Mouse (Mus musculus) MEL (cell line): ENCODE results near the gene Gm21976. TPM values are rescaled to one million over a fixed set of nuclear protein-coding genes. Genes with fewer than 3 reads are reported as not detected.

Source experiments
- DNase-seq: peaks from one replicate; pipeline ENCODE4 v3.0.0; 2011; ENCODE audit warnings: low read depth, low spot score
- H3K27ac ChIP-seq: 2 replicates; pipeline ENCODE4 v1.5.1; 2012; ENCODE audit warnings: low read depth, mild to moderate bottlenecking, control low read depth, low read length, moderate library complexity; ENCODE audit not compliant: control insufficient read depth
- H3K27me3 ChIP-seq, 2 experiments: fragments of 150-350 bp in 1 of 2; sonication (generic) in 1 of 2; 2 replicates each; pipeline ENCODE4 v1.6.1; 2012; ENCODE audit warnings: low read length in 2 of 2, mild to moderate bottlenecking in 2 of 2, improper control_type of control experiment in 1 of 2, moderate library complexity in 1 of 2; ENCODE audit not compliant: insufficient read depth in 2 of 2, control insufficient read depth in 1 of 2
- H3K36me3 ChIP-seq, 2 experiments: 2 replicates each; pipeline ENCODE4 v1.6.1; 2012 to 2014; ENCODE audit warnings: low read length in 2 of 2, improper control_type of control experiment in 1 of 2, inconsistent platforms in 1 of 2, mild to moderate bottlenecking in 1 of 2; ENCODE audit not compliant: insufficient read depth in 2 of 2, control insufficient read depth in 1 of 2
- H3K4me1 ChIP-seq, 2 experiments: fragments of 150-350 bp in 1 of 2; sonication (generic) in 1 of 2; 2 replicates each; pipeline ENCODE4 v1.6.1; 2012; ENCODE audit warnings: low read length in 2 of 2, improper control_type of control experiment in 1 of 2, mild to moderate bottlenecking in 1 of 2; ENCODE audit not compliant: insufficient read depth in 2 of 2, control insufficient read depth in 1 of 2
- H3K4me3 ChIP-seq, 2 experiments: fragments of 150-350 bp in 1 of 2; sonication (generic) in 1 of 2; 2 replicates each; pipeline ENCODE4 v1.5.1; 2012; ENCODE audit warnings: low read depth in 2 of 2, low read length in 2 of 2, mild to moderate bottlenecking in 2 of 2, moderate library complexity in 2 of 2, control low read depth in 1 of 2, improper control_type of control experiment in 1 of 2; ENCODE audit not compliant: control insufficient read depth in 1 of 2, insufficient read depth in 1 of 2
- H3K79me2 ChIP-seq: 2 replicates; pipeline ENCODE4 v1.6.1; 2012; ENCODE audit warnings: mild to moderate bottlenecking, low read length, moderate library complexity; ENCODE audit not compliant: control insufficient read depth, poor library complexity, insufficient read depth
- H3K9ac ChIP-seq: 2 replicates; pipeline ENCODE4 v1.6.1; 2012; ENCODE audit warnings: low read depth, mild to moderate bottlenecking, control low read depth, low read length, moderate library complexity; ENCODE audit not compliant: control insufficient read depth, poor library complexity, severe bottlenecking
- H3K9me3 ChIP-seq: fragments of 150-350 bp; sonication (generic); replicated peaks from 2 replicates; pipeline ENCODE4 v1.6.1; 2012; ENCODE audit warnings: mild to moderate bottlenecking, low read length, improper control_type of control experiment, moderate library complexity; ENCODE audit not compliant: insufficient read depth
- CHD1 ChIP-seq: IDR thresholded peaks from 2 replicates; pipeline ENCODE4 v1.6.1; 2012; ENCODE audit warnings: low read depth, mild to moderate bottlenecking, inconsistent platforms, low read length, improper control_type of control experiment
- CHD2 ChIP-seq: IDR thresholded peaks from 2 replicates; pipeline ENCODE4 v1.6.1; 2011; ENCODE audit warnings: low read length, improper control_type of control experiment
- CTCF ChIP-seq, 3 experiments: IDR thresholded peaks in 2 of 3; conservative IDR thresholded peaks in 1 of 3; 2 replicates each; pipeline ENCODE4 v1.5.1; 2011 to 2012; ENCODE audit warnings: low read length in 3 of 3, low read depth in 2 of 3, mild to moderate bottlenecking in 2 of 3, improper control_type of control experiment in 1 of 3, inconsistent platforms in 1 of 3, mixed read lengths in 1 of 3, moderate library complexity in 1 of 3; ENCODE audit not compliant: control insufficient read depth in 1 of 3, insufficient read depth in 1 of 3, poor library complexity in 1 of 3, severe bottlenecking in 1 of 3
- E2F4 ChIP-seq: IDR thresholded peaks from 2 replicates; pipeline ENCODE4 v1.6.1; 2011; ENCODE audit warnings: low read depth, low read length, improper control_type of control experiment, borderline replicate concordance
- ELF1 ChIP-seq: IDR thresholded peaks from 2 replicates; pipeline ENCODE4 v1.6.1; 2014; ENCODE audit warnings: low read depth, mild to moderate bottlenecking, inconsistent platforms, low read length, improper control_type of control experiment, moderate library complexity
- EP300 ChIP-seq, 2 experiments: IDR thresholded peaks; 2 replicates each; pipeline ENCODE4 v1.6.1; 2011; ENCODE audit warnings: improper control_type of control experiment in 2 of 2, low read length in 2 of 2, low read depth in 1 of 2, mild to moderate bottlenecking in 1 of 2
- ETS1 ChIP-seq: IDR thresholded peaks from 2 replicates; pipeline ENCODE4 v1.6.1; 2012; ENCODE audit warnings: low read depth, mild to moderate bottlenecking, inconsistent platforms, low read length, improper control_type of control experiment, moderate library complexity
- GATA1 ChIP-seq: IDR thresholded peaks from 2 replicates; pipeline ENCODE4 v1.6.1; 2011; ENCODE audit warnings: low read depth, low read length, improper control_type of control experiment
- HCFC1 ChIP-seq: IDR thresholded peaks from 2 replicates; pipeline ENCODE4 v1.6.1; 2012; ENCODE audit warnings: low read depth, mild to moderate bottlenecking, inconsistent platforms, low read length, improper control_type of control experiment, moderate library complexity
- MAX ChIP-seq: IDR thresholded peaks from 2 replicates; pipeline ENCODE4 v1.6.1; 2011; ENCODE audit warnings: low read length, improper control_type of control experiment
- MEF2A ChIP-seq: IDR thresholded peaks from 2 replicates; pipeline ENCODE4 v1.6.1; 2014; ENCODE audit warnings: low read depth, mild to moderate bottlenecking, inconsistent platforms, low read length, improper control_type of control experiment; ENCODE audit not compliant: poor library complexity, insufficient replicate concordance, severe bottlenecking; ENCODE audit errors: extremely low read depth
- MXI1 ChIP-seq: IDR thresholded peaks from 2 replicates; pipeline ENCODE4 v1.6.1; 2011; ENCODE audit warnings: mild to moderate bottlenecking, low read depth, low read length, improper control_type of control experiment
- MYB ChIP-seq: IDR thresholded peaks from 2 replicates; pipeline ENCODE4 v1.6.1; 2011; ENCODE audit warnings: mild to moderate bottlenecking, low read depth, low read length, improper control_type of control experiment
- NRF1 ChIP-seq: IDR thresholded peaks from 2 replicates; pipeline ENCODE4 v1.6.1; 2014; ENCODE audit warnings: low read depth, mild to moderate bottlenecking, inconsistent platforms, low read length, improper control_type of control experiment, moderate library complexity; ENCODE audit not compliant: poor library complexity, insufficient read depth, severe bottlenecking
- POLR2A ChIP-seq, 2 experiments: IDR thresholded peaks; 2 replicates each; pipeline ENCODE4 v1.6.1; 2011 to 2012; ENCODE audit warnings: low read length in 2 of 2, mild to moderate bottlenecking in 2 of 2, control low read depth in 1 of 2, improper control_type of control experiment in 1 of 2, low read depth in 1 of 2, moderate library complexity in 1 of 2; ENCODE audit not compliant: control insufficient read depth in 1 of 2, insufficient read depth in 1 of 2, poor library complexity in 1 of 2
- POLR2AphosphoS2 ChIP-seq: IDR thresholded peaks from 2 replicates; pipeline ENCODE4 v1.6.1; 2011; ENCODE audit warnings: low read length, improper control_type of control experiment
- POLR2AphosphoS5 ChIP-seq: IDR thresholded peaks from 2 replicates; pipeline ENCODE4 v1.6.1; 2012; ENCODE audit warnings: low read depth, borderline replicate concordance, mild to moderate bottlenecking, inconsistent platforms, low read length, moderate library complexity, mixed read lengths
- RAD21 ChIP-seq: IDR thresholded peaks from 2 replicates; pipeline ENCODE4 v1.6.1; 2011; ENCODE audit warnings: mild to moderate bottlenecking, low read depth, low read length, improper control_type of control experiment
- SMC3 ChIP-seq: IDR thresholded peaks from 2 replicates; pipeline ENCODE4 v1.6.1; 2011; ENCODE audit warnings: low read depth, low read length, improper control_type of control experiment
- TCF12 ChIP-seq: IDR thresholded peaks from 2 replicates; pipeline ENCODE4 v1.6.1; 2014; ENCODE audit warnings: low read depth, mild to moderate bottlenecking, inconsistent platforms, low read length, improper control_type of control experiment, moderate library complexity
- UBTF ChIP-seq: IDR thresholded peaks from 2 replicates; pipeline ENCODE4 v1.6.1; 2012; ENCODE audit warnings: low read depth, mild to moderate bottlenecking, inconsistent platforms, low read length, improper control_type of control experiment, moderate library complexity, borderline replicate concordance; ENCODE audit not compliant: insufficient read depth
- USF1 ChIP-seq: IDR thresholded peaks from 2 replicates; pipeline ENCODE4 v1.6.1; 2014; ENCODE audit warnings: low read depth, mild to moderate bottlenecking, inconsistent platforms, low read length, improper control_type of control experiment, moderate library complexity
- ZC3H11A ChIP-seq: IDR thresholded peaks from 2 replicates; pipeline ENCODE4 v1.6.1; 2012; ENCODE audit warnings: low read depth, mild to moderate bottlenecking, inconsistent platforms, low read length, improper control_type of control experiment
- polyA plus RNA-seq, 2 experiments: library from polyadenylated mRNA; stranded (reverse) in 1 of 2; unstranded in 1 of 2; fragments of >175 nt in 1 of 2; fragments of >200 nt in 1 of 2; gene quantifications; 2 replicates each; pipeline versions ENCODE4 v1.2.1 to v1.2.4; 2012; ENCODE audit warnings: low replicate concordance in 2 of 2, low read depth in 1 of 2; ENCODE audit not compliant: insufficient read length in 2 of 2, insufficient read depth in 1 of 2, missing spikeins in 1 of 2
- total RNA-seq: library from RNA; depleted of rRNA; stranded (reverse); fragments of 300-350 nt; gene quantifications from 2 replicates; pipeline ENCODE4 v1.2.3, GENCODE M21; 2012

Gm21976 gene
- total and polyA plus RNA-seq, 3 experiments: not detected

DNA sequence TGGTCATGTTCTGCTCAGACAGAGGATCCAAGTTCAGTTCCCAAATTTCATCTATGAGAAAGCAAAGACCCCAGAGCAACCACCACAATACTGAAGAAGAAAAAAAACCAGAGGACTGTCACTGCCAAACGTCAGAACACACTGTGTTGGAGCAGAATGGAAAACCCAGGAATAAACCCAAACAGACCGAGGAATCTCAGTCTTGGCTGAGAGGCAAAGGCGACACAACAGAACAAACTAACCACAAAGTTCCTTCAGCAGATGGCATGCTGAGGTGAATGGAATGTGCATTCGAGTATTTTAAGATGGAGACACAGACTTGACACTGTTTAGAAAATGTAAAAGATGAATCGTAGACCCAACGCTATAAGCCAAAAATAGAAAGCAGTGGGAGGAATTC, 44.2 kb upstream of the Gm21976 start:
- no peaks in the 10 kb centered on the region for H3K9me3 ChIP-seq
- no peak for DNase-seq
- H3K27ac ChIP-seq: no peak overlapping the region
- H3K27me3 ChIP-seq: peaks cover 0 to 5% of the 10 kb centered on the region in 2 experiments; a peak in 2 of 4 replicates
- H3K36me3 ChIP-seq: no peaks in the 10 kb centered on the region
- no peaks in the 10 kb centered on the region for H3K4me1 ChIP-seq
- no peak overlapping the region for H3K4me3 ChIP-seq
- H3K9ac ChIP-seq: no peak overlapping the region
- H3K79me2 ChIP-seq: no peaks in the 10 kb centered on the region
- TF ChIP-seq CHD1 (no peak), MEF2A (no peak), E2F4 (no peak), MXI1 (no peak), ZC3H11A (no peak), EP300 (IDR thresholded peaks at IDR 0.05; ENCODE audit: low read depth in 1 of 2, low read length in 2 of 2) (no peak), MYB (no peak), UBTF (no peak), CTCF (IDR thresholded peaks at IDR 0.05 in 2 of 3, conservative IDR thresholded peaks at IDR 0.05 in 1 of 3; ENCODE audit: control insufficient read depth in 1 of 3, insufficient read depth in 1 of 3, low read depth in 2 of 3, low read length in 3 of 3, poor library complexity in 1 of 3, severe bottlenecking in 1 of 3) (no peak), ELF1 (no peak), POLR2A (IDR thresholded peaks at IDR 0.05; ENCODE audit: control insufficient read depth in 1 of 2, insufficient read depth in 1 of 2, low read depth in 1 of 2, low read length in 2 of 2, poor library complexity in 1 of 2) (no peak), MAX (no peak), TCF12 (no peak), GATA1 (no peak), HCFC1 (no peak), NRF1 (no peak), RAD21 (no peak), CHD2 (no peak), USF1 (no peak)
- TF ChIP-seq, all 39 proteins: peak for 0

- Histone ChIP-seq H3K27me3 (0 out of 4 replicates have a peak, but pooled peaks cover 0 to 1% of the 10 kb centered on the region in 2 experiments), H3K4me3 (peak overlapping the region in 1 of 2 experiments; percentile 27; a peak in 1 of 4 replicates), H3K36me3 (no peaks in the 10 kb centered on the region), H3K9ac (no peak overlapping the region), H3K4me1 (no peaks in the 10 kb centered on the region)
- TF ChIP-seq RAD21 (peak; percentile 86), POLR2A (IDR thresholded peaks at IDR 0.05; ENCODE audit: control insufficient read depth in 1 of 2, insufficient read depth in 1 of 2, low read depth in 1 of 2, low read length in 2 of 2, poor library complexity in 1 of 2) (no peak), ZC3H11A (peak; percentile 71), SMC3 (peak; percentile 88), ETS1 (no peak), CHD2 (no peak), POLR2AphosphoS2 (no peak), CTCF (IDR thresholded peaks at IDR 0.05 in 2 of 3, conservative IDR thresholded peaks at IDR 0.05 in 1 of 3; ENCODE audit: control insufficient read depth in 1 of 3, insufficient read depth in 1 of 3, low read depth in 2 of 3, low read length in 3 of 3, poor library complexity in 1 of 3, severe bottlenecking in 1 of 3) (peak; percentile 79 to 91 (median 79)), POLR2AphosphoS5 (no peak)
- TF ChIP-seq, all 39 proteins: peak for 4
- H3K27ac ChIP-seq: no peak overlapping the region
- no peaks in the 10 kb centered on the region for H3K9me3 ChIP-seq
- DNase-seq: peak; percentile 78
- no peaks in the 10 kb centered on the region for H3K79me2 ChIP-seq
Observed at GRCm38 (mm10) chr13:98239978-98240641, 39.6 kb upstream of the Gm21976 start.
